In the genomic region with DNA sequence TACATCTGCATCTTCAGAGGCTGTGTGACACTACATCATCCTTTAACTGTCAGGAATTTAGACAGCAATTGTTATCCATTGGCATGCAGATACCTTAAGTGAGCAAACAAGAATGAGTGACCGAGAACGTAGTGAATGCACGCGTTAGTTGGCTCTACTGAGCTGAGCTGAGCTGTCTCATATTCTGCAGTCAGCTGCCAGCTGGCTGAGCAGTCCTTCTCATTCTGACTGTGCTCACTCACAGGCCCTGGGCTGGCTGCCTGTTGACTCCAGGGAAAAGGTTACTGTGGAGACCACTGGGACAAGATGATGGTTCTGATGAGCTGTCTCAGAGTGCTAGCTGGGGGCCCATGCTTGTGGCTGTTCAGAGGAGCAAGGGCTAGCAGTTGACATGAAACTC, we compare ENCODE assay signal across 8 mouse cellular contexts. TPM values are rescaled to one million over a fixed set of nuclear protein-coding genes. Genes with fewer than 3 reads are reported as not detected.
DNase-seq lines count a peak whose midpoint lies in the region; ATAC-seq lines count a peak whose summit lies in the region.
"Had no signal": no experiment of that assay in that cellular context is flagged by ENCODE, and none has a peak within 500 bp of the region (broad histone marks: within the 10 kb centered on the region; RNA-seq: fewer than 3 reads in every experiment).

No protein-coding gene starts in this region.

- no peaks in the 10 kb centered on the region for H3K27me3 ChIP-seq in hindbrain, embryonic 15.5 days
- H3K27me3 ChIP-seq in hindbrain, embryonic 10.5 days (ENCODE audit: insufficient read depth, poor library complexity, severe bottlenecking) = no peaks in the 10 kb centered on the region
- H3K27me3 ChIP-seq: limb, embryonic 13.5 days had no signal

- H3K9ac ChIP-seq in hindbrain, embryonic 15.5 days = no peak overlapping the region
- H3K9ac ChIP-seq: limb, embryonic 13.5 days had no signal

- peak; percentile 59; the same call in 1 of the 2 replicates for ATAC-seq in hindbrain, embryonic 15.5 days (ENCODE audit: low FRiP score, low read depth)

- no peak overlapping the region for H3K4me3 ChIP-seq in hindbrain, embryonic 15.5 days
- H3K4me3 ChIP-seq in hindbrain, embryonic 10.5 days = no peak overlapping the region
- H3K4me3 ChIP-seq: limb, embryonic 13.5 days had no signal

- no peaks in the 10 kb centered on the region for H3K36me3 ChIP-seq in hindbrain, embryonic 15.5 days
- H3K36me3 ChIP-seq in hindbrain, embryonic 10.5 days = no peaks in the 10 kb centered on the region
- H3K36me3 ChIP-seq: limb, embryonic 13.5 days had no signal

- WGBS in hindbrain, embryonic 15.5 days = 49% methylated on average over 4 of the region's 4 CpGs
- 76% methylated on average over 4 of the region's 4 CpGs for WGBS in hindbrain, embryonic 10.5 days

- H3K4me2 ChIP-seq in hindbrain, embryonic 15.5 days = no peak overlapping the region
- H3K4me2 ChIP-seq: limb, embryonic 13.5 days had no signal

- H3K4me1 ChIP-seq in hindbrain, embryonic 15.5 days (replicated peaks) = no peaks in the 10 kb centered on the region
- H3K4me1 ChIP-seq in hindbrain, embryonic 10.5 days (replicated peaks) = 0 out of 2 replicates have a peak, but pooled peaks cover 2% of the 10 kb centered on the region
- H3K4me1 ChIP-seq: limb, embryonic 13.5 days had no signal

- H3K27ac ChIP-seq in hindbrain, embryonic 15.5 days (replicated peaks) = no peak overlapping the region
- H3K27ac ChIP-seq in hindbrain, embryonic 10.5 days = no peak overlapping the region
- H3K27ac ChIP-seq: limb, embryonic 13.5 days had no signal

- no peak for DNase-seq in hindbrain, embryonic 10.5 days (ENCODE audit: low spot score)
- DNase-seq in ES-CJ7 (ENCODE audit: low read depth, low spot score) = peak; percentile 65
- peak; percentile 18 for DNase-seq in brain, adult 2 months (ENCODE audit: low read depth, low spot score)
- DNase-seq in heart, postnatal 4 days = peak; percentile 62
- DNase-seq in thymus, postnatal 0 days (ENCODE audit: low spot score) = no peak
- no peak for DNase-seq in left cerebral cortex, adult 8-10 months (ENCODE audit: low spot score in 2 of 2)

- no peaks in the 10 kb centered on the region for H3K9me3 ChIP-seq in hindbrain, embryonic 15.5 days
- no peaks in the 10 kb centered on the region for H3K9me3 ChIP-seq in hindbrain, embryonic 10.5 days
- H3K9me3 ChIP-seq: limb, embryonic 13.5 days had no signal

RNA-seq across cellular contexts. Expression of gene Rcn1, which starts 9.4 kb away (rescaled TPM):
- polyA plus RNA-seq in hindbrain, embryonic 15.5 days (2015; fragmentation: Nextera tagmentation; extraction: Ambion mirVana) = 70.0 and 70.8 TPM in 2 replicates
- 100 and 111 TPM in 2 replicates for polyA plus RNA-seq in hindbrain, embryonic 10.5 days (2016; fragmentation: Nextera tagmentation; extraction: Ambion mirVana)
- total RNA-seq in heart, postnatal 4 days (2021) = 10 to 100 TPM; 57.3 to 61.7 TPM
- 42.6 and 46.8 TPM in 2 replicates for polyA plus RNA-seq in thymus, postnatal 0 days (2015; fragmentation: Nextera tagmentation; extraction: Ambion mirVana)
- 10 to 100 TPM; 30.1 to 33.9 (median 30.5) TPM for total RNA-seq in left cerebral cortex, adult 8-10 months (2022)

Comparison
In these comparisons a context has a peak if more than half of its experiments do, and no peak if none do; other contexts are left out.
1. DNase-seq: peak in ES-CJ7 (single experiment), brain, adult 2 months (single experiment) and heart, postnatal 4 days (single experiment); none in hindbrain, embryonic 10.5 days (single experiment), thymus, postnatal 0 days (single experiment) and left cerebral cortex, adult 8-10 months (0 of 2).